Mouse (Mus musculus): ENCODE measurements around the gene Atp13a2. TPM values are rescaled to one million over a fixed set of nuclear protein-coding genes. Genes with fewer than 3 reads are reported as not detected.

Atp13a2 gene
- polyA plus RNA-seq, 1 experiment = 80.3 TPM

DNA sequence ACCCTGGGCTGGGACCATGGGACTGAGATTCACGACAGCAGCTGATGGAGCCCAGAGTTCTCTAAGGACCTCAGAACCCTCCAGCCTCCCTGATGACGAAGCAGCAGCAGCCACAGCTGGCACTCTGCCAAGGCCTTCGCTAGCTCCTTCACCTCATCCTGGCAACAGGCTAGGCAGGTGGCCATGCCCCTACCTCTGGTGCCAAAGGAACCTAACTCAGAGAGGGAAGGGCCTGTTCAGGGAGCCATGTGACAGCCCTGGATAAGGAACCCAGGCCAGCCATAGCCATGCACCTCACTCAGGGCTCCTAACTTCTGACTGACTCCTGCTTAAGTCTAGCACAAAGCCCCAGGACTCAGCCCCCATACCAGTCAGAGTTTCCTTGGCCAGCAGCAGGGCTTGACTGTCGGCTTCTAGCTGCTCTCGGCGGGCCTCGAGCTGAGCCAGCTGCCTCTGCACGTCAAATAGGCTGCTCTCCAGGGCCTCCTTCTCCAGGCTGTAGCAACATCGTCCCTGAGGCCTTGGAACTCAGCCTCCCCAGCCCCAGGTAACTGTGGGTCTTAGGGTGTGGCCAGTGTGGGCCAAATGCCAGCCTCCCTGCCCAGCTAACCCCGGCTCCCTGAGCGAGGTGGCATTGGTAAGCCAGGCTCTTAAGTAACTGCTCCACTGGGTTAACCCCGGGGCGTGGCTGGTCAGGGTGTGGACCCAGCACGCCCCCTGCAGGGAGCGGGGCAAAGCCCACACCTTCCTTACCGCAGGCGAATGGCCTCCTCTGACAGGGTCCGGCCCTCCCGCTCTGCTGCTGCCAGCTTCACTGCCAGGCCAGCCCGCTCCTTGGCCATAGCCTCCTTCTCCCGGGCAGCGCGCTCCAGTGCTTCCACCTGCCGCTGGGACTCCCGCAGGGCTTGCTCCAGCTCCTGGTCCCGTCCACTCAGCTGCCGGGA lies 47.2 kb downstream of the Atp13a2 start:
- no peak for DNase-seq (ENCODE audit: low read depth)

- DNase-seq (ENCODE audit: low read depth) = no peak
Measured at GRCm38 (mm10) chr4:141041117-141041516, 54.4 kb downstream of the Atp13a2 start.

DNA sequence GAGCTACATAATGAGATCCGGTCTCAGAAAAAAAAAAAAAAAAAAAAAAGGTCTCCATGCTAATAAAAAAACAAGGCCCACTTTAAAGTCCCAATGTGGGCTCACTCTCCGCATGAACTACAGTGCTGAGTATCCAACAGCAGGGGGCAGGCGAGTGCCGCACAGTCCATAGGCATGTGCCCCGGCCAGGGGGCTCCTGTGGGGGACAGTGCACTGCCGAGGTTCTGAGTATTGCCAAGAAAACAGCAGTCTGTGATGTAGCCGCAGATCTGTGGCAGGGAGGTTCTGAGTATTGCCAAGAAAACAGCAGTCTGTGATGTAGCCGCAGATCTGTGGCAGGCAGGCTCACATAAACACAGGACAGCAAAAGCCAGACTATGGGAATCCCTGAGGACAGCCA lies 58.1 kb downstream of the Atp13a2 start:
- no peak for DNase-seq (ENCODE audit: low read depth)

GRCm38 (mm10) chr4:141048810-141049475 lies 62.3 kb downstream of the Atp13a2 start:
- no peak for DNase-seq (ENCODE audit: low read depth)

- DNase-seq (ENCODE audit: low read depth) = no peak
Measured at GRCm38 (mm10) chr4:141049476-141049835, 62.8 kb downstream of the Atp13a2 start.

- DNase-seq (ENCODE audit: low read depth) = no peak
Measured at GRCm38 (mm10) chr4:141052442-141052841, 65.8 kb downstream of the Atp13a2 start.

DNA sequence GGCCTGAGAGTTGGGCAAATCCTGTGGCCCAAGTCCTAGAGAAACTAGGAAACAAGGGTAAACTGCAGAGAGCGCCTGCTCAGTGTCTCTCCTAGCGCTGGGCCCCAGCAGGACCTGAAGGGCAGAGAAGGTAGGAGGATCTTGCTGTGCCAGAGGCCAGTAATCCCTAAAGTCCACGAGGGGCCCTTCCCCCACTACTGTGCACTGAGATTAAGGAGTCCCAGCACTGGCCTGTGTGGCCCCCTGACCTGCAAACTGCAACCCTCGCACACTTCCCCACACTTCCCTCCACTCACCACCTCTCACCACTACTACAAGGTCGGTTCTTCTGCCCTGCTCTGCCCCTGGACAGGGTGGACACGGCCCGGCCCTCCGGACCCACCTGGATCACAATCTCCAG lies 66.5 kb downstream of the Atp13a2 start:
- DNase-seq (ENCODE audit: low read depth) = no peak

DNA sequence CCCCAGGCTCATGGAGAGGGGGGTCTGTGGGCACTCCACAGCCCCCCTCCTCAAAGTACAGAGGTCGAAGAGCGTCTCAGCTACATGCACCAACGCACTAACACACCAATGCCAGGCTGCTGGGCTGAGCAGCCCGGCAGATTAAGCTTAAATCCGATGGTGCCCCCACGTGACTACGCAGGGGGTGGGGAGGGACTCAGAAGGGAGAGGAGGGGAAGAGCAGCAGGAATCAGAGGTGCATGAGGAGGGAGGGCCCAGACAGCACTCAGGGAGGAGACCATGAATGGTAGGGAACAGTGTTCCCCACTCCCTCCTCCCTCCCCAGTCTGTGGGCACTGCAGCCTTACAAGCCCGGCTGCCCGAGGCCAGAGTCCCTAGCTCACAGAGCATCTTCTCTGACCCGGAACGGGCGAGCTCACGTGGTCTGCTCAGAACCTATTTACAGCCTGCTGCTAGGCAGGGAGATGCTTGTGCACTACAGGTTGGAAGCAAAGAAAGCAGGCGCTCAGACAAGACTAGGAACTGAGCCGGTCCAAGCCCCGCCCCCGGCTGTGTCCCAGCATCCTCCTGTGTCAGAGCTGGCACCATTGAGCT lies 67.0 kb downstream of the Atp13a2 start:
- no peak for DNase-seq (ENCODE audit: low read depth)

Other genes with a start within 250 kb of the Atp13a2 start
- gene Padi6, start 244.2 kb upstream of the Atp13a2 start, polyA plus RNA-seq (2012; rRNA removed) = 0.05 and 0.23 TPM in 2 replicates
- 2.6 and 2.7 TPM in 2 replicates for gene Padi4, start 212.6 kb upstream of the Atp13a2 start, polyA plus RNA-seq (2012; rRNA removed)
- gene Padi3, start 176.2 kb upstream of the Atp13a2 start, polyA plus RNA-seq (2012; rRNA removed) = 0.03 and 1.0 TPM in 2 replicates
- gene Padi1, start 141.1 kb upstream of the Atp13a2 start, polyA plus RNA-seq (2012; rRNA removed) = 0.12 and 1.4 TPM in 2 replicates
- gene Padi2, start 80.5 kb upstream of the Atp13a2 start, polyA plus RNA-seq (2012; rRNA removed) = 25.1 and 45.2 TPM in 2 replicates
- gene Sdhb, start 25.7 kb upstream of the Atp13a2 start, polyA plus RNA-seq (2012; rRNA removed) = 143 and 165 TPM in 2 replicates
- gene Mfap2, start 23.5 kb downstream of the Atp13a2 start, polyA plus RNA-seq (2012; rRNA removed) = 36.9 and 47.1 TPM in 2 replicates
- 17.6 and 18.9 TPM in 2 replicates for gene Crocc, start 73.7 kb downstream of the Atp13a2 start, polyA plus RNA-seq (2012; rRNA removed)
- 54.7 and 68.5 TPM in 2 replicates for gene Necap2, start 91.5 kb downstream of the Atp13a2 start, polyA plus RNA-seq (2012; rRNA removed)
- 1.5 and 2.7 TPM in 2 replicates for gene Spata21, start 101.5 kb downstream of the Atp13a2 start, polyA plus RNA-seq (2012; rRNA removed)
- gene Szrd1, start 152.9 kb downstream of the Atp13a2 start, polyA plus RNA-seq (2012; rRNA removed) = 26.2 and 28.3 TPM in 2 replicates
- 12.5 and 14.5 TPM in 2 replicates for gene Fbxo42, start 161.0 kb downstream of the Atp13a2 start, polyA plus RNA-seq (2012; rRNA removed)
- 1.2 and 1.7 TPM in 2 replicates for gene Rsg1, start 227.1 kb downstream of the Atp13a2 start, polyA plus RNA-seq (2012; rRNA removed)

Data from gonadal fat pad, adult 2 months (tissue).